Mouse (Mus musculus): ENCODE measurements around the gene Mtfr2. TPM values are rescaled to one million over a fixed set of nuclear protein-coding genes. Genes with fewer than 3 reads are reported as not detected.

Gene Mtfr2
- polyA plus RNA-seq, 1 experiment from 2014 or later, result 1.7 TPM

- H3K27ac ChIP-seq (replicated peaks in 1 of 2; ENCODE audit: control insufficient read depth in 1 of 2, insufficient read depth in 1 of 2, low read depth in 2 of 2, low read length in 2 of 2), result no peak overlapping the region
- ATAC-seq (ENCODE audit: insufficient number of reproducible peaks, insufficient read depth, low FRiP score, low read depth), result no peak
- no peaks in the 10 kb centered on the region for H3K9me3 ChIP-seq (ENCODE audit: control insufficient read depth, low read length)
- H3K9ac ChIP-seq (ENCODE audit: low read length), result no peak overlapping the region
- peaks cover 32% of the 10 kb centered on the region for H3K36me3 ChIP-seq (ENCODE audit: control insufficient read depth, insufficient read depth, low read length)
- 91% methylated on average over 2 of the region's 2 CpGs for WGBS
- H3K27me3 ChIP-seq (ENCODE audit: control insufficient read depth, insufficient read depth, low read length), result no peaks in the 10 kb centered on the region
- no peak overlapping the region for H3K4me2 ChIP-seq (ENCODE audit: low read length)
- H3K4me3 ChIP-seq (ENCODE audit: control insufficient read depth in 1 of 2, insufficient read depth in 1 of 2, low read depth in 1 of 2, low read length in 2 of 2), result no peak overlapping the region
- H3K4me1 ChIP-seq (ENCODE audit: control insufficient read depth in 2 of 2, insufficient read depth in 2 of 2, low read length in 2 of 2), result peaks cover 0 to 13% of the 10 kb centered on the region in 2 experiments; a peak in 3 of 4 replicates
Observed at GRCm38 (mm10) chr10:20348894-20349293, 1.3 kb downstream of the Mtfr2 start.

GRCm38 (mm10) chr10:20361542-20362449 lies 14.2 kb downstream of the Mtfr2 start:
- 58% methylated on average over 10 of the region's 10 CpGs for WGBS
- no peaks in the 10 kb centered on the region for H3K4me1 ChIP-seq (ENCODE audit: control insufficient read depth in 2 of 2, insufficient read depth in 2 of 2, low read length in 2 of 2)
- 0 out of 2 replicates have a peak, but pooled peaks cover under 1% of the 10 kb centered on the region for H3K9me3 ChIP-seq (ENCODE audit: control insufficient read depth, low read length)
- H3K4me3 ChIP-seq (ENCODE audit: control insufficient read depth in 1 of 2, insufficient read depth in 1 of 2, low read depth in 1 of 2, low read length in 2 of 2), result no peak overlapping the region
- H3K4me2 ChIP-seq (ENCODE audit: low read length), result no peak overlapping the region
- peaks cover 35% of the 10 kb centered on the region for H3K36me3 ChIP-seq (ENCODE audit: control insufficient read depth, insufficient read depth, low read length)
- H3K9ac ChIP-seq (ENCODE audit: low read length), result no peak overlapping the region
- no peak overlapping the region for H3K27ac ChIP-seq (replicated peaks in 1 of 2; ENCODE audit: control insufficient read depth in 1 of 2, insufficient read depth in 1 of 2, low read depth in 2 of 2, low read length in 2 of 2)
- no peak for ATAC-seq (ENCODE audit: insufficient number of reproducible peaks, insufficient read depth, low FRiP score, low read depth)
- H3K27me3 ChIP-seq (ENCODE audit: control insufficient read depth, insufficient read depth, low read length), result no peaks in the 10 kb centered on the region

GRCm38 (mm10) chr10:20362450-20363118 lies 15.0 kb downstream of the Mtfr2 start:
- ATAC-seq (ENCODE audit: insufficient number of reproducible peaks, insufficient read depth, low FRiP score, low read depth), result no peak
- peaks cover 27% of the 10 kb centered on the region for H3K36me3 ChIP-seq (ENCODE audit: control insufficient read depth, insufficient read depth, low read length)
- 70% methylated on average over 4 of the region's 4 CpGs for WGBS

GRCm38 (mm10) chr10:20372046-20372445 lies 24.5 kb downstream of the Mtfr2 start:
- Histone ChIP-seq H3K27me3 (ENCODE audit: control insufficient read depth, insufficient read depth, low read length) (no peaks in the 10 kb centered on the region), H3K9me3 (ENCODE audit: control insufficient read depth, low read length) (peaks cover under 1% of the 10 kb centered on the region; the same call in 1 of the 2 replicates), H3K9ac (ENCODE audit: low read length) (no peak overlapping the region), H3K4me2 (ENCODE audit: low read length) (no peak overlapping the region), H3K27ac (replicated peaks in 1 of 2; ENCODE audit: control insufficient read depth in 1 of 2, insufficient read depth in 1 of 2, low read depth in 2 of 2, low read length in 2 of 2) (no peak overlapping the region), H3K4me1 (ENCODE audit: control insufficient read depth in 2 of 2, insufficient read depth in 2 of 2, low read length in 2 of 2) (no peaks in the 10 kb centered on the region), H3K4me3 (ENCODE audit: control insufficient read depth in 1 of 2, insufficient read depth in 1 of 2, low read depth in 1 of 2, low read length in 2 of 2) (no peak overlapping the region), H3K36me3 (ENCODE audit: control insufficient read depth, insufficient read depth, low read length) (no peaks in the 10 kb centered on the region)
- 93% methylated on average over 5 of the region's 5 CpGs for WGBS
- no peak for ATAC-seq (ENCODE audit: insufficient number of reproducible peaks, insufficient read depth, low FRiP score, low read depth)

More at GRCm38 (mm10) chr10:20362450-20363118, 15.0 kb downstream of the Mtfr2 start:
- Histone ChIP-seq H3K4me3 (ENCODE audit: control insufficient read depth in 1 of 2, insufficient read depth in 1 of 2, low read depth in 1 of 2, low read length in 2 of 2) (no peak overlapping the region), H3K9me3 (ENCODE audit: control insufficient read depth, low read length) (0 out of 2 replicates have a peak, but pooled peaks cover 4% of the 10 kb centered on the region), H3K9ac (ENCODE audit: low read length) (no peak overlapping the region), H3K4me1 (ENCODE audit: control insufficient read depth in 2 of 2, insufficient read depth in 2 of 2, low read length in 2 of 2) (no peaks in the 10 kb centered on the region), H3K27me3 (ENCODE audit: control insufficient read depth, insufficient read depth, low read length) (no peaks in the 10 kb centered on the region), H3K4me2 (ENCODE audit: low read length) (no peak overlapping the region), H3K27ac (replicated peaks in 1 of 2; ENCODE audit: control insufficient read depth in 1 of 2, insufficient read depth in 1 of 2, low read depth in 2 of 2, low read length in 2 of 2) (no peak overlapping the region)

- no peaks in the 10 kb centered on the region for H3K36me3 ChIP-seq (ENCODE audit: control insufficient read depth, insufficient read depth, low read length)
- H3K4me3 ChIP-seq (ENCODE audit: control insufficient read depth in 1 of 2, insufficient read depth in 1 of 2, low read depth in 1 of 2, low read length in 2 of 2), result no peak overlapping the region
- no peak overlapping the region for H3K27ac ChIP-seq (replicated peaks in 1 of 2; ENCODE audit: control insufficient read depth in 1 of 2, insufficient read depth in 1 of 2, low read depth in 2 of 2, low read length in 2 of 2)
- no peak overlapping the region for H3K9ac ChIP-seq (ENCODE audit: low read length)
- H3K4me1 ChIP-seq (ENCODE audit: control insufficient read depth in 2 of 2, insufficient read depth in 2 of 2, low read length in 2 of 2), result no peaks in the 10 kb centered on the region
- H3K27me3 ChIP-seq (ENCODE audit: control insufficient read depth, insufficient read depth, low read length), result no peaks in the 10 kb centered on the region
- ATAC-seq (ENCODE audit: insufficient number of reproducible peaks, insufficient read depth, low FRiP score, low read depth), result no peak
- 85% methylated on average over 9 of the region's 9 CpGs for WGBS
- no peaks in the 10 kb centered on the region for H3K9me3 ChIP-seq (ENCODE audit: control insufficient read depth, low read length)
- no peak overlapping the region for H3K4me2 ChIP-seq (ENCODE audit: low read length)
Observed at GRCm38 (mm10) chr10:20377621-20378020, 30.1 kb downstream of the Mtfr2 start.

- 81% methylated on average over 9 of the region's 9 CpGs for WGBS
- no peak for ATAC-seq (ENCODE audit: insufficient number of reproducible peaks, insufficient read depth, low FRiP score, low read depth)
- no peaks in the 10 kb centered on the region for H3K27me3 ChIP-seq (ENCODE audit: control insufficient read depth, insufficient read depth, low read length)
- H3K4me3 ChIP-seq (ENCODE audit: control insufficient read depth in 1 of 2, insufficient read depth in 1 of 2, low read depth in 1 of 2, low read length in 2 of 2), result no peak overlapping the region
- H3K4me2 ChIP-seq (ENCODE audit: low read length), result no peak overlapping the region
- H3K4me1 ChIP-seq (ENCODE audit: control insufficient read depth in 2 of 2, insufficient read depth in 2 of 2, low read length in 2 of 2), result peaks cover 0 to 2% of the 10 kb centered on the region in 2 experiments; a peak in 1 of 4 replicates
- no peaks in the 10 kb centered on the region for H3K9me3 ChIP-seq (ENCODE audit: control insufficient read depth, low read length)
- no peak overlapping the region for H3K27ac ChIP-seq (replicated peaks in 1 of 2; ENCODE audit: control insufficient read depth in 1 of 2, insufficient read depth in 1 of 2, low read depth in 2 of 2, low read length in 2 of 2)
- no peak overlapping the region for H3K9ac ChIP-seq (ENCODE audit: low read length)
- H3K36me3 ChIP-seq (ENCODE audit: control insufficient read depth, insufficient read depth, low read length), result no peaks in the 10 kb centered on the region
Observed at GRCm38 (mm10) chr10:20379071-20379735, 31.6 kb downstream of the Mtfr2 start.

GRCm38 (mm10) chr10:20380798-20381197 lies 33.2 kb downstream of the Mtfr2 start:
- H3K27ac ChIP-seq (replicated peaks in 1 of 2; ENCODE audit: control insufficient read depth in 1 of 2, insufficient read depth in 1 of 2, low read depth in 2 of 2, low read length in 2 of 2), result no peak overlapping the region
- H3K4me3 ChIP-seq (ENCODE audit: control insufficient read depth in 1 of 2, insufficient read depth in 1 of 2, low read depth in 1 of 2, low read length in 2 of 2), result no peak overlapping the region
- H3K9me3 ChIP-seq (ENCODE audit: control insufficient read depth, low read length), result no peaks in the 10 kb centered on the region
- H3K27me3 ChIP-seq (ENCODE audit: control insufficient read depth, insufficient read depth, low read length), result no peaks in the 10 kb centered on the region
- WGBS, result 77% methylated on average over 3 of the region's 3 CpGs
- H3K4me1 ChIP-seq (ENCODE audit: control insufficient read depth in 2 of 2, insufficient read depth in 2 of 2, low read length in 2 of 2), result peaks cover 0 to 2% of the 10 kb centered on the region in 2 experiments; a peak in 1 of 4 replicates
- H3K9ac ChIP-seq (ENCODE audit: low read length), result no peak overlapping the region
- ATAC-seq (ENCODE audit: insufficient number of reproducible peaks, insufficient read depth, low FRiP score, low read depth), result no peak
- no peaks in the 10 kb centered on the region for H3K36me3 ChIP-seq (ENCODE audit: control insufficient read depth, insufficient read depth, low read length)
- H3K4me2 ChIP-seq (ENCODE audit: low read length), result no peak overlapping the region

Data from heart, embryonic 14.5 days (tissue).